Mouse (Mus musculus) midbrain, embryonic 16.5 days (tissue): Measurements from ENCODE around the gene Knstrn. TPM values are rescaled to one million over a fixed set of nuclear protein-coding genes. Genes with fewer than 3 reads are reported as not detected.

Source experiments
- ATAC-seq: fragments of 200-750 bp; cut with Nextera tagmentation; 2 replicates; pipeline ENCODE4 v1.8.0; 2017; ENCODE audit warnings: moderate TSS enrichment
- H3K27ac ChIP-seq: fragments of 300-500 bp; sonication (generic); 2 replicates; pipeline ENCODE4 v1.5.1; 2014; ENCODE audit warnings: mild to moderate bottlenecking, low read length, mixed read lengths
- H3K27me3 ChIP-seq: fragments of 300-500 bp; sonication (generic); 2 replicates; pipeline ENCODE4 v1.6.1; 2014; ENCODE audit warnings: low read depth, low read length, mixed read lengths; ENCODE audit not compliant: control insufficient read depth, insufficient read depth
- H3K36me3 ChIP-seq: fragments of 300-500 bp; sonication (generic); 2 replicates; pipeline ENCODE4 v1.6.1; 2014; ENCODE audit warnings: mild to moderate bottlenecking, low read length, moderate library complexity, mixed read lengths; ENCODE audit not compliant: control insufficient read depth, insufficient read depth
- H3K4me1 ChIP-seq: fragments of 300-500 bp; sonication (generic); 2 replicates; pipeline ENCODE4 v1.6.1; 2014; ENCODE audit warnings: mild to moderate bottlenecking, low read length, mixed read lengths; ENCODE audit not compliant: control insufficient read depth, insufficient read depth
- H3K4me2 ChIP-seq: fragments of 300-500 bp; sonication (generic); 2 replicates; pipeline ENCODE4 v1.6.1; 2014; ENCODE audit warnings: mild to moderate bottlenecking, low read length, mixed read lengths
- H3K4me3 ChIP-seq: fragments of 300-500 bp; sonication (generic); 2 replicates; pipeline ENCODE4 v1.5.1; 2014; ENCODE audit warnings: low read depth, mild to moderate bottlenecking, low read length, moderate library complexity, mixed read lengths
- H3K9ac ChIP-seq: fragments of 300-500 bp; sonication (generic); 2 replicates; pipeline ENCODE4 v1.6.1; 2014; ENCODE audit warnings: low read depth, low read length, mixed read lengths
- H3K9me3 ChIP-seq: fragments of 300-500 bp; sonication (generic); replicated peaks from 2 replicates; pipeline ENCODE4 v1.6.1; 2014; ENCODE audit warnings: mild to moderate bottlenecking, low read length, mixed read lengths; ENCODE audit not compliant: control insufficient read depth, poor library complexity, severe bottlenecking
- WGBS: fragments of 180-500 bp; shearing (Covaris S2); extraction: QIAGEN DNeasy Blood & Tissue Kit; methylation state at CpG from one replicate; pipeline ENCODE4 v1.1.7; 2014; 5-methylcytosine and 5-hydroxymethylcytosine counted together
- polyA plus RNA-seq: library from polyadenylated mRNA; unstranded; fragments of >200 nt; fragmentation: Nextera tagmentation; extraction: Ambion mirVana; gene quantifications from 2 replicates; pipeline ENCODE4 v1.2.1, GENCODE M21; 2015

The Knstrn gene
- polyA plus RNA-seq = 13.8 TPM in 2 replicates

GRCm38 (mm10) chr2:118813981-118814836 is at the start of gene Knstrn:
TSS of gene Knstrn (plus strand) at chr2:118814003.
- peak; percentile 97 for ATAC-seq
- Histone ChIP-seq H3K27ac (no peak within 1 kb of the TSS), H3K36me3 (no peaks in the 10 kb centered on the region), H3K4me3 (peak within 1 kb of the TSS; percentile 67), H3K4me2 (peak within 1 kb of the TSS; percentile 97), H3K27me3 (no peaks in the 10 kb centered on the region), H3K9me3 (no peaks in the 10 kb centered on the region), H3K9ac (peak within 1 kb of the TSS; percentile 64), H3K4me1 (peaks cover 11% of the 10 kb centered on the region)
- WGBS = 1% methylated on average over 49 of the region's 49 CpGs

- no peaks in the 10 kb centered on the region for H3K36me3 ChIP-seq
- 24% methylated on average over 11 of the region's 11 CpGs for WGBS
- no peak overlapping the region for H3K9ac ChIP-seq
- ATAC-seq = no peak
- H3K27ac ChIP-seq = no peak overlapping the region
- no peaks in the 10 kb centered on the region for H3K27me3 ChIP-seq
- no peak overlapping the region for H3K4me3 ChIP-seq
- H3K4me2 ChIP-seq = no peak overlapping the region
- H3K4me1 ChIP-seq = peaks cover 23% of the 10 kb centered on the region
- no peaks in the 10 kb centered on the region for H3K9me3 ChIP-seq
Observed at GRCm38 (mm10) chr2:118764094-118764831, 49.5 kb upstream of the Knstrn start.

GRCm38 (mm10) chr2:118764875-118765274 is 48.9 kb upstream of the Knstrn start:
- no peaks in the 10 kb centered on the region for H3K9me3 ChIP-seq

GRCm38 (mm10) chr2:118766041-118767033 is 47.5 kb upstream of the Knstrn start:
- no peak for ATAC-seq
- Histone ChIP-seq H3K36me3 (no peaks in the 10 kb centered on the region), H3K4me1 (peaks cover 19% of the 10 kb centered on the region), H3K4me2 (no peak overlapping the region), H3K4me3 (no peak overlapping the region), H3K27ac (no peak overlapping the region), H3K27me3 (no peaks in the 10 kb centered on the region), H3K9me3 (no peaks in the 10 kb centered on the region), H3K9ac (no peak overlapping the region)
- WGBS = 78% methylated on average over 10 of the region's 10 CpGs

More at GRCm38 (mm10) chr2:118764875-118765274, 48.9 kb upstream of the Knstrn start:
- Histone ChIP-seq H3K9ac (no peak overlapping the region), H3K27ac (no peak overlapping the region), H3K36me3 (no peaks in the 10 kb centered on the region), H3K4me3 (no peak overlapping the region), H3K4me1 (peaks cover 21% of the 10 kb centered on the region), H3K27me3 (no peaks in the 10 kb centered on the region), H3K4me2 (no peak overlapping the region)
- 79% methylated on average over 5 of the region's 5 CpGs for WGBS
- ATAC-seq = no peak

- no peaks in the 10 kb centered on the region for H3K4me1 ChIP-seq
- no peak within 1 kb of the TSS for H3K27ac ChIP-seq
- H3K36me3 ChIP-seq = no peaks in the 10 kb centered on the region
- H3K4me3 ChIP-seq = no peak within 1 kb of the TSS
- H3K27me3 ChIP-seq = no peaks in the 10 kb centered on the region
- H3K9me3 ChIP-seq = no peaks in the 10 kb centered on the region
- WGBS = 85% methylated on average over 6 of the region's 6 CpGs
- no peak within 1 kb of the TSS for H3K4me2 ChIP-seq
- no peak within 1 kb of the TSS for H3K9ac ChIP-seq
- ATAC-seq = no peak
Observed at GRCm38 (mm10) chr2:118772158-118772874, 41.5 kb upstream of the Knstrn start, which contains the start of gene Phgr1. TSS of gene Phgr1 (plus strand) at chr2:118772769.

- Histone ChIP-seq H3K4me2 (no peak overlapping the region), H3K4me1 (peaks cover 5% of the 10 kb centered on the region), H3K36me3 (no peaks in the 10 kb centered on the region), H3K9ac (no peak overlapping the region), H3K27ac (no peak overlapping the region), H3K27me3 (no peaks in the 10 kb centered on the region), H3K4me3 (no peak overlapping the region), H3K9me3 (no peaks in the 10 kb centered on the region)
- no peak for ATAC-seq
- 88% methylated on average over 2 of the region's 2 CpGs for WGBS
Observed at GRCm38 (mm10) chr2:118774536-118774935, 39.3 kb upstream of the Knstrn start.

GRCm38 (mm10) chr2:118775396-118775795 is 38.4 kb upstream of the Knstrn start:
- H3K4me1 ChIP-seq = peaks cover 6% of the 10 kb centered on the region
- no peak overlapping the region for H3K4me2 ChIP-seq
- no peaks in the 10 kb centered on the region for H3K36me3 ChIP-seq
- 71% methylated on average over 1 of the region's 1 CpGs for WGBS
- no peak overlapping the region for H3K9ac ChIP-seq
- H3K4me3 ChIP-seq = no peak overlapping the region
- no peaks in the 10 kb centered on the region for H3K27me3 ChIP-seq
- no peak overlapping the region for H3K27ac ChIP-seq
- no peak for ATAC-seq
- H3K9me3 ChIP-seq = no peaks in the 10 kb centered on the region

- no peak for ATAC-seq
- WGBS = 81% methylated on average over 3 of the region's 4 CpGs
Observed at GRCm38 (mm10) chr2:118775846-118776245, 38.0 kb upstream of the Knstrn start.

More at GRCm38 (mm10) chr2:118775846-118776245, 38.0 kb upstream of the Knstrn start:
- H3K4me2 ChIP-seq = no peak overlapping the region
- H3K4me1 ChIP-seq = peaks cover 10% of the 10 kb centered on the region
- H3K9me3 ChIP-seq = no peaks in the 10 kb centered on the region
- no peaks in the 10 kb centered on the region for H3K27me3 ChIP-seq
- no peak overlapping the region for H3K27ac ChIP-seq
- no peak overlapping the region for H3K4me3 ChIP-seq
- H3K36me3 ChIP-seq = no peaks in the 10 kb centered on the region
- H3K9ac ChIP-seq = no peak overlapping the region
